24 mouse cellular contexts compared by ENCODE assay signal in the genomic region with DNA sequence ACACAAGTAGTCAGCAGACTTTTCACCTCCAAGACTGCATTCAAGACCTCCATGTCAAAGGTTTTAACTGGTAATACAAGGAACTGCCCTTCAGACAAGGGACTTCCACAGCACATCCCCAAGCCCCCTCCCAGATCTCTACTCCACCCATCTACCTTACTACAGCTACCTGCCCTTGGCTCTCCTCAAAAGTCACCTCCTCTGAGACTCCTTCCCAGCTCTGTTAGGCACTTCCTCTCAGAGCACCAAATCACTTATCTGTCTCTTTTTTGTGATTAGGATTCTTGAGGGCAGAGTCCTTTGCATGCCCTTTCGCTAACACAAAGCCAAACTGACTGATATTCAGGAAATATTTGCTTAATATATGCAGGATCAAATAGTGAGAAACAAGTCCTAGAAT. TPM values are rescaled to one million over a fixed set of nuclear protein-coding genes. Genes with fewer than 3 reads are reported as not detected.
DNase-seq lines count a peak whose midpoint lies in the region; ATAC-seq lines count a peak whose summit lies in the region.
"Had no signal": no experiment of that assay in that cellular context is flagged by ENCODE, and none has a peak within 500 bp of the region (broad histone marks: within the 10 kb centered on the region; RNA-seq: fewer than 3 reads in every experiment).

No protein-coding gene starts in this region.

- ATAC-seq in erythroblast, adult 5-6 weeks (replicated peaks; ENCODE audit: low FRiP score, poor library complexity, severe bottlenecking): no peak
- ATAC-seq: activated CD4-positive, CD25-positive, alpha-beta regulatory T cell, adult 4 months; CD4-positive, CD25-positive, alpha-beta regulatory T cell, adult 4 months; forebrain, embryonic 13.5 days; forebrain, embryonic 15.5 days; forebrain, postnatal 0 days; Patski had no signal

- peak; percentile 74 for DNase-seq in heart, adult 11 months
- no peak for DNase-seq in heart, adult 9 months (ENCODE audit: low spot score in 2 of 2)
- peak; percentile 58 for DNase-seq in ES-CJ7 (ENCODE audit: low read depth, low spot score)
- peak; percentile 34 for DNase-seq in R1 (ENCODE audit: low read depth, low spot score)
- no peak for DNase-seq in ovary, postnatal 10 days (ENCODE audit: low spot score)
- no peak for DNase-seq in c-Kit-positive CD71-positive TER-119-positive erythroid progenitor cells, embryonic 14.5 days (ENCODE audit: low spot score)
- DNase-seq: adrenal gland, adult 8-10 months; adrenal gland, postnatal 14 days; adrenal gland, postnatal 36 days; B cell, adult 2 months; cerebellum, adult 11 months; cerebellum, adult 18-20 months; cerebellum, adult 8-10 months; cerebellum, adult 9-11 months; cerebellum, postnatal 14 days; cerebellum, postnatal 36 days; embryo, embryonic 11 days; forebrain, postnatal 0 days had no signal

RNA-seq across cellular contexts. Expression of a gene that starts 43.9 kb away (rescaled TPM):
- total RNA-seq in erythroblast, adult 5-6 weeks (2015; ENCODE audit: low replicate concordance): 15.0 and 24.4 TPM in 2 replicates
- total RNA-seq in erythroblast, adult 5-6 weeks (2017; ENCODE audit: low replicate concordance): 8.8 and 13.6 TPM in 2 replicates

RNA-seq across cellular contexts. Expression of a gene that starts 54.0 kb away (rescaled TPM):
- 15.0 and 25.9 TPM in 2 replicates for total RNA-seq in erythroblast, adult 5-6 weeks (2015; ENCODE audit: low replicate concordance)
- total RNA-seq in erythroblast, adult 5-6 weeks (2017; ENCODE audit: low replicate concordance): 29.0 and 31.6 TPM in 2 replicates

RNA-seq across cellular contexts. Expression of a gene that starts 54.2 kb away (rescaled TPM):
- total RNA-seq in erythroblast, adult 5-6 weeks (2015; ENCODE audit: low replicate concordance): 2.7 and 5.2 TPM in 2 replicates
- 3.7 and 5.4 TPM in 2 replicates for total RNA-seq in erythroblast, adult 5-6 weeks (2017; ENCODE audit: low replicate concordance)

Comparison
In these comparisons a context has a peak if more than half of its experiments do, and no peak if none do; other contexts are left out.
1. DNase-seq: peak in heart, adult 11 months (single experiment), ES-CJ7 (single experiment) and R1 (single experiment); none in heart, adult 9 months (0 of 2), ovary, postnatal 10 days (single experiment) and c-Kit-positive CD71-positive TER-119-positive erythroid progenitor cells, embryonic 14.5 days (single experiment).